Mouse (Mus musculus) heart, embryonic 11.5 days (tissue): ENCODE data around the gene Fam120b. TPM values are rescaled to one million over a fixed set of nuclear protein-coding genes. Genes with fewer than 3 reads are reported as not detected.
A peak's percentile ranks its signal among the peaks of the same experiment; 100 is the strongest.

Source experiments
- ATAC-seq: fragments of 200-750 bp; cut with Nextera tagmentation; replicated peaks from 2 replicates; pipeline ENCODE4 v1.8.0; 2017; ENCODE audit warnings: moderate library complexity; ENCODE audit not compliant: insufficient number of reproducible peaks, low FRiP score, low TSS enrichment
- H3K27ac ChIP-seq: fragments of 300-500 bp; sonication (generic); 2 replicates; pipeline ENCODE4 v1.5.1; 2014; ENCODE audit warnings: mild to moderate bottlenecking, low read depth, low read length
- H3K27me3 ChIP-seq: fragments of 300-500 bp; sonication (generic); 2 replicates; pipeline ENCODE4 v1.6.1; 2014; ENCODE audit warnings: mild to moderate bottlenecking, low read length, mixed read lengths; ENCODE audit not compliant: control insufficient read depth, insufficient read depth
- H3K36me3 ChIP-seq: fragments of 300-500 bp; sonication (generic); 2 replicates; pipeline ENCODE4 v1.6.1; 2014; ENCODE audit warnings: mild to moderate bottlenecking, low read length, moderate library complexity, mixed read lengths; ENCODE audit not compliant: control insufficient read depth, insufficient read depth
- H3K4me1 ChIP-seq: fragments of 300-500 bp; sonication (generic); 2 replicates; pipeline ENCODE4 v1.6.1; 2014; ENCODE audit warnings: low read length; ENCODE audit not compliant: control insufficient read depth, insufficient read depth
- H3K4me2 ChIP-seq: fragments of 300-500 bp; sonication (generic); 2 replicates; pipeline ENCODE4 v1.6.1; 2014; ENCODE audit warnings: mild to moderate bottlenecking, moderate library complexity
- H3K4me3 ChIP-seq: fragments of 300-500 bp; sonication (generic); 2 replicates; pipeline ENCODE4 v1.5.1; 2014; ENCODE audit warnings: low read depth, low read length
- H3K9ac ChIP-seq: fragments of 300-500 bp; sonication (generic); 2 replicates; pipeline ENCODE4 v1.6.1; 2014; ENCODE audit warnings: mild to moderate bottlenecking, low read depth, low read length, moderate library complexity
- H3K9me3 ChIP-seq: fragments of 300-500 bp; sonication (generic); replicated peaks from 2 replicates; pipeline ENCODE4 v1.6.1; 2016; ENCODE audit warnings: low read length; ENCODE audit not compliant: control insufficient read depth
- WGBS: fragments of 180-500 bp; shearing (Covaris S2); extraction: QIAGEN DNeasy Blood & Tissue Kit; methylation state at CpG from one replicate; pipeline ENCODE4 v1.1.7; 2014; ENCODE audit not compliant: insufficient replicate concordance; 5-methylcytosine and 5-hydroxymethylcytosine counted together
- polyA plus RNA-seq: library from polyadenylated mRNA; unstranded; fragments of >200 nt; fragmentation: Nextera tagmentation; extraction: Ambion mirVana; gene quantifications from 2 replicates; pipeline ENCODE4 v1.2.1, GENCODE M21; 2014

Fam120b gene
- 16.7 and 19.1 TPM in 2 replicates for polyA plus RNA-seq

GRCm38 (mm10) chr17:15395997-15396675 lies at the start of gene Fam120b:
Fam120b (plus strand) TSS chr17:15396202.
- ATAC-seq: peak; percentile 91
- H3K27me3 ChIP-seq: 0 out of 2 replicates have a peak, but pooled peaks cover 2% of the 10 kb centered on the region
- WGBS: 1% methylated on average over 31 of the region's 31 CpGs
- H3K36me3 ChIP-seq: no peaks in the 10 kb centered on the region
- H3K9me3 ChIP-seq: no peaks in the 10 kb centered on the region
- H3K27ac ChIP-seq: peak within 1 kb of the TSS; percentile 75
- peak within 1 kb of the TSS; percentile 84 for H3K9ac ChIP-seq
- H3K4me1 ChIP-seq: peaks cover 6% of the 10 kb centered on the region; the same call in 1 of the 2 replicates
- H3K4me2 ChIP-seq: peak within 1 kb of the TSS; percentile 69
- peak within 1 kb of the TSS; percentile 64 for H3K4me3 ChIP-seq

DNA sequence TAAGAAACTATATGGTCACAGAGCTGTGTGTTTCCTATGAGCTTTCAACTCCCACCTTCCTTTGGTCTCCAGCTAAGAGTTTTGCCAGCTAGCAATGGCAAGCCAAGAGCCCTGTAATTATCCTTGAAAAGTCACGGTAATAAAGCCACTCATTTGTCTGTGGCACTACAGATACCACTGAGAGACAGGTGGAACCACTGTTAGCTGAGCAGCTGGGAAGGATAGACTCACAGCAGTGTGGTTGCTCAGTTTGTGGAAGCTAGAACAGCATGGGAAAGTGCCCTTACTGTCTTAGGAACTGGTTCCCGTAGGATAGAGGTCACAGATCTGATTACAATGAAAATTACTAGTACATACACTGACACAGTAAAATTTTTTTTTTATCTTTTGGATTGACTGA lies 45.9 kb upstream of the Fam120b start:
- H3K27me3 ChIP-seq: no peaks in the 10 kb centered on the region
- no peak overlapping the region for H3K27ac ChIP-seq
- no peak overlapping the region for H3K4me2 ChIP-seq
- no peaks in the 10 kb centered on the region for H3K4me1 ChIP-seq
- no peak overlapping the region for H3K4me3 ChIP-seq
- H3K36me3 ChIP-seq: no peaks in the 10 kb centered on the region
- no peak for ATAC-seq
- H3K9me3 ChIP-seq: no peaks in the 10 kb centered on the region
- no peak overlapping the region for H3K9ac ChIP-seq
- 64% methylated on average over 2 of the region's 2 CpGs for whole genome bisulfite sequencing

GRCm38 (mm10) chr17:15352869-15353610 lies 43.0 kb upstream of the Fam120b start:
- no peak overlapping the region for H3K4me3 ChIP-seq
- ATAC-seq: no peak
- H3K4me1 ChIP-seq: no peaks in the 10 kb centered on the region
- H3K36me3 ChIP-seq: no peaks in the 10 kb centered on the region
- H3K9ac ChIP-seq: no peak overlapping the region
- no peak overlapping the region for H3K27ac ChIP-seq
- no peaks in the 10 kb centered on the region for H3K9me3 ChIP-seq
- 54% methylated on average over 10 of the region's 10 CpGs for WGBS
- H3K4me2 ChIP-seq: no peak overlapping the region
- no peaks in the 10 kb centered on the region for H3K27me3 ChIP-seq

GRCm38 (mm10) chr17:15354006-15354405 lies 42.0 kb upstream of the Fam120b start:
- Histone ChIP-seq H3K27me3 (no peaks in the 10 kb centered on the region), H3K27ac (no peak overlapping the region), H3K4me2 (no peak overlapping the region), H3K9me3 (no peaks in the 10 kb centered on the region), H3K4me3 (no peak overlapping the region), H3K4me1 (no peaks in the 10 kb centered on the region), H3K36me3 (no peaks in the 10 kb centered on the region), H3K9ac (no peak overlapping the region)
- ATAC-seq: no peak
- WGBS: 85% methylated on average over 2 of the region's 2 CpGs

GRCm38 (mm10) chr17:15355072-15355471 lies 40.9 kb upstream of the Fam120b start:
- 86% methylated on average over 3 of the region's 3 CpGs for WGBS
- no peak overlapping the region for H3K9ac ChIP-seq
- H3K4me1 ChIP-seq: no peaks in the 10 kb centered on the region
- H3K4me3 ChIP-seq: no peak overlapping the region
- no peaks in the 10 kb centered on the region for H3K27me3 ChIP-seq
- no peak overlapping the region for H3K4me2 ChIP-seq
- H3K9me3 ChIP-seq: no peaks in the 10 kb centered on the region
- no peak for ATAC-seq
- H3K27ac ChIP-seq: no peak overlapping the region
- no peaks in the 10 kb centered on the region for H3K36me3 ChIP-seq

- 83% methylated on average over 5 of the region's 5 CpGs for WGBS
- Histone ChIP-seq H3K4me3 (no peak overlapping the region), H3K4me1 (no peaks in the 10 kb centered on the region), H3K4me2 (no peak overlapping the region), H3K27ac (no peak overlapping the region), H3K9me3 (no peaks in the 10 kb centered on the region), H3K36me3 (no peaks in the 10 kb centered on the region), H3K9ac (no peak overlapping the region), H3K27me3 (no peaks in the 10 kb centered on the region)
- no peak for ATAC-seq
Observed at GRCm38 (mm10) chr17:15356526-15356925, 39.5 kb upstream of the Fam120b start.

GRCm38 (mm10) chr17:15357071-15357470 lies 38.9 kb upstream of the Fam120b start:
- no peak overlapping the region for H3K9ac ChIP-seq
- no peaks in the 10 kb centered on the region for H3K36me3 ChIP-seq
- WGBS: 67% methylated on average over 3 of the region's 3 CpGs
- no peaks in the 10 kb centered on the region for H3K4me1 ChIP-seq
- no peaks in the 10 kb centered on the region for H3K9me3 ChIP-seq
- no peak overlapping the region for H3K4me2 ChIP-seq
- no peaks in the 10 kb centered on the region for H3K27me3 ChIP-seq
- no peak overlapping the region for H3K4me3 ChIP-seq
- ATAC-seq: no peak
- no peak overlapping the region for H3K27ac ChIP-seq

DNA sequence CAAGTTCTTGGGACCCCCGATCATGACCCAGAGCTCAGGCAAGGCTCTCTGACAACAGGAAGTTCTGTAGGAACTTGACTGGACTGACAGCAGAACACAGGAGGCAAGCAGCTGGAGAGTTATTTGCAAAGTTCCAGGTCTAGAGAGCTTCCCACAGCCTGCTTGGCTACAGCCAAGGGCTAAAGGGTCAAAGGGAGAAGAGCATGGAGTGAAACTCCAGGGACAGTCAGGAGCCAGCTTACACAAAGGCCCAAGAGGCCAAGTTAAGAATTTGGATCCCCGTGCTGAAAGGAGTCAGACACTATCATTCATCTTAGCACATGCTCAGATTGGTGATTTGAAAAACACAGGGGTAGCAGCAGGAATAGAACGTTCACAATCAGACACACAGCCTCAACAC lies 32.3 kb upstream of the Fam120b start:
- no peaks in the 10 kb centered on the region for H3K27me3 ChIP-seq
- no peaks in the 10 kb centered on the region for H3K36me3 ChIP-seq
- no peak overlapping the region for H3K27ac ChIP-seq
- no peaks in the 10 kb centered on the region for H3K4me1 ChIP-seq
- ATAC-seq: no peak
- H3K4me3 ChIP-seq: no peak overlapping the region
- 55% methylated on average over 3 of the region's 3 CpGs for WGBS
- no peak overlapping the region for H3K9ac ChIP-seq
- H3K9me3 ChIP-seq: no peaks in the 10 kb centered on the region
- H3K4me2 ChIP-seq: no peak overlapping the region
